Mouse (Mus musculus) limb, embryonic 13.5 days (tissue): ENCODE results near the gene Twf2. TPM values are rescaled to one million over a fixed set of nuclear protein-coding genes. Genes with fewer than 3 reads are reported as not detected.

Experiments used
- ATAC-seq: fragments of 200-750 bp; cut with Nextera tagmentation; 2 replicates; pipeline ENCODE4 v1.8.0; 2017; ENCODE audit warnings: low read depth, moderate number of reproducible peaks, moderate TSS enrichment; ENCODE audit not compliant: low FRiP score
- H3K27ac ChIP-seq: fragments of 300-500 bp; sonication (generic); 2 replicates; pipeline ENCODE4 v1.5.1; 2015; ENCODE audit warnings: inconsistent platforms, mild to moderate bottlenecking, moderate library complexity
- H3K27me3 ChIP-seq: fragments of 300-500 bp; sonication (generic); 2 replicates; pipeline ENCODE4 v1.6.1; 2015; ENCODE audit warnings: mild to moderate bottlenecking, inconsistent platforms
- H3K36me3 ChIP-seq: fragments of 300-500 bp; sonication (generic); 2 replicates; pipeline ENCODE4 v1.6.1; 2015; ENCODE audit warnings: inconsistent platforms, mild to moderate bottlenecking, moderate library complexity
- H3K4me1 ChIP-seq: fragments of 300-500 bp; sonication (generic); 2 replicates; pipeline ENCODE4 v1.6.1; 2015; ENCODE audit warnings: inconsistent platforms
- H3K4me2 ChIP-seq: fragments of 300-500 bp; sonication (generic); replicated peaks from 2 replicates; pipeline ENCODE4 v1.6.1; 2015; ENCODE audit warnings: inconsistent platforms, mild to moderate bottlenecking, moderate library complexity
- H3K4me3 ChIP-seq: fragments of 300-500 bp; sonication (generic); 2 replicates; pipeline ENCODE4 v1.5.1; 2015; ENCODE audit warnings: moderate library complexity, mild to moderate bottlenecking, inconsistent platforms
- H3K9ac ChIP-seq: fragments of 300-500 bp; sonication (generic); 2 replicates; pipeline ENCODE4 v1.6.1; 2015; ENCODE audit warnings: mild to moderate bottlenecking, inconsistent platforms
- H3K9me3 ChIP-seq: fragments of 300-500 bp; sonication (generic); 2 replicates; pipeline ENCODE4 v1.6.1; 2016; ENCODE audit warnings: inconsistent platforms
- WGBS: fragments of 180-500 bp; shearing (Covaris S2); methylation state at CpG from one replicate; pipeline ENCODE4 v1.1.7; 2015; 5-methylcytosine and 5-hydroxymethylcytosine counted together
- microRNA counts: library from miRNA; unstranded; fragments of <30 nt; microRNA quantifications from one replicate; lab custom pipeline; 2016
- microRNA-seq: library from miRNA; unstranded; fragments of <30 nt; microRNA quantifications from one replicate; pipeline ENCODE4, GENCODE M21; 2016
- polyA plus RNA-seq: library from polyadenylated mRNA; unstranded; fragments of >200 nt; fragmentation: Nextera tagmentation; extraction: Ambion mirVana; gene quantifications from 2 replicates; pipeline ENCODE4 v1.2.1, GENCODE M21; 2015

Gene Twf2
- polyA plus RNA-seq, 1 experiment from 2014 or later = 59.1 TPM

DNA sequence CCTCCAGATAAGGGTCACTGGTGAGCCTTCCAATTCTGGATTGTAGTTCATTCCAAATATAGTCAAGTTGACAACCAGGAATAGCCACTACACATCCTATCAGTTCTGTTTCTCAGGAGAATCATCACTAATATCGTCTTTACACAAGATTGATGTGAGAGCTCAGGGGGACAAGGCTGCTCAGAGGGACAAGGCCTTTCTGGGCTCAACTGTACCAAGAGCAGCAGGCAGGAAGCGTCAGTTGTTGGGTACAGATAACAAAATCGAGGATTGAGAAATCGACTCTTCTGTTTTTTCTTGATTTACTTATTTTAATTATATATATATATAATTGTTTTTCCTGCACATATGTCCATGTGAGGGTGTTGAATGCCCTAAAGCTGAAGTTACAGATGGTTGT is 55.5 kb downstream of the Twf2 start:
- Histone ChIP-seq H3K27me3 (no peaks in the 10 kb centered on the region), H3K27ac (no peak overlapping the region), H3K4me1 (no peaks in the 10 kb centered on the region), H3K36me3 (no peaks in the 10 kb centered on the region), H3K4me2 (no peak overlapping the region), H3K9ac (no peak overlapping the region), H3K9me3 (no peaks in the 10 kb centered on the region), H3K4me3 (no peak overlapping the region)
- ATAC-seq = no peak
- WGBS = 90% methylated on average over 4 of the region's 4 CpGs

DNA sequence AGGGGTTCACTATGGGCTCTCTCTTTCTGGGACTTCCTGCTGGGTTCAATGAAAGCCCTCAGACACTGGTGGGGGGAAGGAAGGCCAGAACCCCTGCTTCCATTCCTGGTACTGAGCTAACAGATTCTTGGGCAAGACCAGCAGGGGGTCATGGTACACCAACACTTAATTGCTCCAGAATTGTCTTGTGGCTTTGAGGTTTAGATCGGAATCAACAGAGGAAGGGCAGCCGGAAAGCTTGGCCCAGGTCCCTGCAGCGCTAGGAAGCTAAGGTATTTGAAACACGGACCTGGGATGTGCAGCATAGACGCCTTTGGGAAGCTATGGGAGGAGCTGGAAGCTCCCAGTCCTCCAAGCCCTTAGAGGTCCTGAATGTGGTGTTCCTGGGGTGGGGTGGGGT is 56.1 kb downstream of the Twf2 start:
- ATAC-seq = no peak
- H3K36me3 ChIP-seq = no peaks in the 10 kb centered on the region
- WGBS = 67% methylated on average over 5 of the region's 5 CpGs

DNA sequence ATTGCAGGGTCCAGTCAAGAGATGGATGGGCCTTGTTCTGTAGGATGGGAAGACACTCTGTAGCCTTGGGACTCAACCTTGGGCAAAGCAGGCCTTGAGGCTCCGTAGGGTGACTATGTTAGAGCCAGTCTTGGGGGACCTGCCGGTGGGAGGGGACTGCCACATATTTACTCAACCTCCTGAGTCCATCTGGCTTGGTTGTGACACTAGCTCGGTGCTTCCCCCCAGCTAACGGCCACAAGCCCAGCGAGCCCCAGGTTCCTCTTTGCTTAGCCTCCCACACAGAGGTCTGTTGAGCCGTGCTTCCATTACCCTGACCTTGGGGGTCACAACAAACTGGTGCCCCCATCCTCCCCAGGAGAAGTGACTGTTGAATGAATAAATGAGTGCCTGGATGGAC is 58.1 kb downstream of the Twf2 start:
- H3K4me1 ChIP-seq = no peaks in the 10 kb centered on the region
- no peak for ATAC-seq
- no peak overlapping the region for H3K9ac ChIP-seq
- H3K9me3 ChIP-seq = no peaks in the 10 kb centered on the region
- no peak overlapping the region for H3K4me2 ChIP-seq
- no peak overlapping the region for H3K27ac ChIP-seq
- H3K36me3 ChIP-seq = no peaks in the 10 kb centered on the region
- no peak overlapping the region for H3K4me3 ChIP-seq
- WGBS = 84% methylated on average over 6 of the region's 6 CpGs
- no peaks in the 10 kb centered on the region for H3K27me3 ChIP-seq

More for the DNA sequence above, 56.1 kb downstream of the Twf2 start:
- Histone ChIP-seq H3K4me1 (no peaks in the 10 kb centered on the region), H3K27ac (no peak overlapping the region), H3K9me3 (no peaks in the 10 kb centered on the region), H3K9ac (no peak overlapping the region), H3K27me3 (no peaks in the 10 kb centered on the region), H3K4me2 (no peak overlapping the region), H3K4me3 (no peak overlapping the region)

DNA sequence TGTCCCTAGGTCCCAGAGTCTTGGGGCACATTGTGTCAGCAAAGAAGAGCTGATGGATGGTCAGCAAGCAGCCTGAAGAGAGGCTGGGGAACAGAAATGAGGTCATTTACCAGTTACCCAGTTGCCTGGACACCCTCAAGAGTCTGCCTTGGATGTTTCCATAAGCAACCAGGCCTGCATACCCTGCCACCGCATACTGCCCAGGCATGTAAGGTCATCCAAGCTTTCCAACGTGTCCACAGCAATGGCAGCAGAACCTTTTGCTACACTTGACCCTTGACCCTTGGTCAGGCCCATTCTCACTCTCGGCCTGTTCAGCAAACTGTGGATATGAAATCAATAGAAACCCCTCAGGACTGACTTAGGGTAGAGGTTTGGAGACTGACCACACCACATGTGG is 58.6 kb downstream of the Twf2 start:
- no peak overlapping the region for H3K27ac ChIP-seq
- H3K36me3 ChIP-seq = no peaks in the 10 kb centered on the region
- H3K4me3 ChIP-seq = no peak overlapping the region
- H3K4me1 ChIP-seq = no peaks in the 10 kb centered on the region
- no peak for ATAC-seq
- H3K27me3 ChIP-seq = no peaks in the 10 kb centered on the region
- H3K4me2 ChIP-seq = no peak overlapping the region
- WGBS = 79% methylated on average over 3 of the region's 3 CpGs
- no peak overlapping the region for H3K9ac ChIP-seq
- H3K9me3 ChIP-seq = no peaks in the 10 kb centered on the region

DNA sequence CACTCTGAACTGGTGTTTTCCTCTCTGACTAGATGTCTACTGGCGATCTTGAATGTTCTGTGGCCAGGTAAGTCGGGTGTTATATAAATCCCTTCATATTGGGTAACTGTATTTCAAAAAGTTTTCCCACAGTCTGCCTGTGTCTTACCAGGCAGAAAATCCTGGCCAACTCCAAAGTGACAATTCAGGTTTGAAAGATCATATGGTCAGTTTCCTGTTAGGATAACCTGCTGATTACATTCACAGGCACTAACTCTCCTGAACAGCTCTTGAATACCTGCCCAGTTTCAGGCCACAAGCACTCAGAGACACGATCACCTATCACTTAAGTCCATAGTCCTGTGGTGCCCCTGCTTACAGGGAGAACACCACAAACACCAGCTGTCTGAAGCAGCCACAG is 59.2 kb downstream of the Twf2 start:
- no peak overlapping the region for H3K4me2 ChIP-seq
- H3K27ac ChIP-seq = no peak overlapping the region
- ATAC-seq = no peak
- no peaks in the 10 kb centered on the region for H3K36me3 ChIP-seq
- no peak overlapping the region for H3K4me3 ChIP-seq
- no peak overlapping the region for H3K9ac ChIP-seq
- no peaks in the 10 kb centered on the region for H3K9me3 ChIP-seq
- no peaks in the 10 kb centered on the region for H3K27me3 ChIP-seq
- no peaks in the 10 kb centered on the region for H3K4me1 ChIP-seq
- 83% methylated on average over 3 of the region's 3 CpGs for WGBS

DNA sequence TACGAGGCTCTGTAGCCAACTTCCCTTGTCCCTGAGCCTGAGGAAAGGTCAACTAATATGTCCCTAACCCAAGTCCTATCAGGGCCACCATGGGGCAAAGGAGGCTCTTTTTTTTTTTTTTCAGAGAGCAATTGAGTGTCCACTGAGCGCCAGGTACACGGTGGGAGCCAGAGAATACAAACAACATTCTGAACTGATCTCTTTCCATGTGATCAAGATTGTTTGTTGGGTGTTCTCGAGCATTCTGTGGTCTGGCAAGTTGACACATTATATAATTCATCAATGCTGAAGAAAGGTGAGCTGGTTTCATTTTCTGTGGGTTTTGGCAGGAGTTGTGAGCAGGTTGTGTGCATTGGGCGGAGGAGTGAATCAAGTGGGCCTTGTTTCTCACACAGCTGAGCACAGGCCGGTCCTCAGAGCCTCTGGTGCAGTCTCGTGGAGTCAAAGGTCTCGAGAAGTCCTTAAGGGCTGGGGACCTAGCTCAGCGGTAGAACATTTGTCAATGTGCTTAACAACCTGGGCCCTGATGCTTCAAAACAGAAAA is 60.5 kb downstream of the Twf2 start:
- Histone ChIP-seq H3K27ac (no peak overlapping the region), H3K9ac (no peak overlapping the region), H3K4me1 (no peaks in the 10 kb centered on the region), H3K27me3 (no peaks in the 10 kb centered on the region), H3K4me3 (no peak overlapping the region), H3K4me2 (no peak overlapping the region), H3K36me3 (no peaks in the 10 kb centered on the region), H3K9me3 (no peaks in the 10 kb centered on the region)
- 79% methylated on average over 9 of the region's 9 CpGs for WGBS
- ATAC-seq = no peak

MicroRNAs within 50 kb of the gene (microRNA counts, 519-probe panel; counts per million panel counts)
- microRNA mmu-let-7g (lab: Ali Mortazavi, UCI) = 5,195 counts per million, percentile 95 among the panel's probes with 10 or more counts

Small RNAs within 50 kb of the gene (microRNA-seq; reads per million reads assigned to microRNA genes)
- 6.1 reads per million, percentile 20 among the genes with 10 or more reads in this experiment for gene Mir135a-1
- gene Mirlet7g = 43,437 reads per million, percentile 99 among the genes with 10 or more reads in this experiment

Other genes starting within 250 kb of the Twf2 start
- 0.27 and 0.52 TPM in 2 replicates for gene Col6a5, start 242.5 kb upstream of the Twf2 start, polyA plus RNA-seq
- gene Col6a4, start 106.3 kb upstream of the Twf2 start, polyA plus RNA-seq = 0.29 and 0.36 TPM in 2 replicates
- gene Glyctk, start 45.0 kb upstream of the Twf2 start, polyA plus RNA-seq = 3.2 and 3.3 TPM in 2 replicates
- 27.6 and 28.0 TPM in 2 replicates for gene Wdr82, start 32.2 kb upstream of the Twf2 start, polyA plus RNA-seq
- gene Ppm1m, start 3.4 kb upstream of the Twf2 start, polyA plus RNA-seq = 57.0 and 57.7 TPM in 2 replicates
- gene Tlr9, start 19.5 kb downstream of the Twf2 start, polyA plus RNA-seq = 0.05 TPM in 1 of 2 replicates, not detected in the other
- 99.9 and 101 TPM in 2 replicates for gene Alas1, start 45.5 kb downstream of the Twf2 start, polyA plus RNA-seq
- gene Poc1a, start 78.0 kb downstream of the Twf2 start, polyA plus RNA-seq = 23.8 and 24.0 TPM in 2 replicates
- gene Dusp7, start 165.5 kb downstream of the Twf2 start, polyA plus RNA-seq = 40.5 and 41.1 TPM in 2 replicates
- gene Rpl29, start 226.3 kb downstream of the Twf2 start, polyA plus RNA-seq = 876 and 951 TPM in 2 replicates
- gene Acy1, start 235.2 kb downstream of the Twf2 start, polyA plus RNA-seq = 48.2 and 51.2 TPM in 2 replicates
- gene Abhd14b, start 244.4 kb downstream of the Twf2 start, polyA plus RNA-seq = 20.1 and 20.5 TPM in 2 replicates
- gene Abhd14a, start 244.6 kb downstream of the Twf2 start, polyA plus RNA-seq = 73.3 and 75.5 TPM in 2 replicates